Mouse (Mus musculus): ENCODE measurements at regions not wholly inside any gene's neighbourhood (a gene's known extent, or its start where the extent isn't known, plus 50 kb on each side); places are given as distances from the start of the nearest gene placed in this dataset.

DNA sequence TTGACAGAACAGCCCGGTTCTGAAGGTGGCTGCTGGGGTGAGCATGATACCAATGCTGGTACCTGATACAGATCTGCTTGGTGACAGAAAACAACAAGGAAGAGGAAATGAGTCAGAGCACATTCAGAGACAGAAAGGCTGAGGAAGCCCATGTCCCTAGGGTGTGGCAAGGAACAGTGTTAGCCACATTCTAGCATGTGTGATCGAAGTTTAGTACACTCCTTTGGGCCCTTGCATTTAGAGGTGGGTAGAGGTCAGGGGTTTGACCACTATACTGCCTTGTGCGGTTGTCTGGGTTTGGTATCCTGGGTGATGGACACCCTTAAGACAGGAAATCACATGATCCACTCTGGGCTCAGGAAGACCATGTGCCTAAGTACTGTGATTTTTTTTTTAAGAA lies 695.9 kb downstream of the Gm9195 start:
- Histone ChIP-seq H3K4me1 (replicated peaks) (peaks cover 7% of the 10 kb centered on the region; the same call in 1 of the 2 replicates), H3K9ac (no peak overlapping the region), H3K27me3 (no peaks in the 10 kb centered on the region), H3K4me3 (no peak overlapping the region), H3K36me3 (no peaks in the 10 kb centered on the region), H3K27ac (replicated peaks) (no peak overlapping the region), H3K9me3 (no peaks in the 10 kb centered on the region), H3K4me2 (no peak overlapping the region)
- WGBS: 86% methylated on average over 3 of the region's 3 CpGs
- no peak for ATAC-seq (ENCODE audit: low read depth)

DNA sequence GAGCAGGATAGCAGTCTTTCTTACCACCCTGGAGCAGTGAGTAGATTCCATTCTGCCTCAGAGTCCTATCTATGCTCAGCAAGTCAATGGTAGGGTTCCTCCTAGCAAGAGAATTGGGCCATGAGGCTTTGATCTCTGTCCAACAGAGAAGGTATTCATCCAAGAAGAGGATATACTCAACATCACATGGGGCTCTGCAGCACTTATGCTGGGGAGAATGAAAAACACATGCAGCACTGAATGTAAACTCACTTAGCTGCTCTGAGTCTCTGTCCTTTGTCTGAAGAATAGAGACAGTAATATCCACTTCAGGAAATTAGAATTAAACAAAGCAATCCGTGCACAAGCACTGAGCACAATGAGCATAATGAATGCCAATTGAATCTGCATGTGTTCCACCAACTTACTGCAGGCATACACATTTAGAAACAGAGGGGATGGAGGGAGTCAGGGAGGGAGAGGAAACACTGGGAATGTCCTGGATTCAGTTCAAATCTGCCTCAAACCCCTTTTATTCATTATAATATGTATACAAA lies 714.6 kb downstream of the Gm9195 start:
- ATAC-seq (ENCODE audit: low read depth): no peak

DNA sequence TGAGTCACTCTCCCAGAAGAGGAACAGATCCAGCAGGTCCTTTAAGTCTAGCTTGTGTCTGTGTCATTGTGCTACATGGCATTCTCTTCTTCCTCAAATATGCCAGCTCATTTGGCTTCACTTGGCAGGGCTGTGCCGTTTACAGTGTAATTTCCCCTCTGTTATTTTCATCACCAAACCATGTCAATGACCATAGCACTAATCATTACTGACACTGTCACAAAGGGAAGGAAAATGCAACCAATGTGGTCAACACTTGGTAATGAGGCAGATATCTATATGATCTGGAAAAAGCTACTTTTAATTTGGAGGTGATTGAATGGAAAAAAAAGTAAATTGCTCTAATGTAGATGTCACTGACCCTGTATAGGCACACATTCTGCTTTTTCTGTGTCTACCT lies 724.8 kb downstream of the Gm9195 start:
- Histone ChIP-seq H3K27ac (replicated peaks) (no peak overlapping the region), H3K4me2 (no peak overlapping the region), H3K4me1 (replicated peaks) (no peaks in the 10 kb centered on the region), H3K36me3 (no peaks in the 10 kb centered on the region), H3K9me3 (no peaks in the 10 kb centered on the region), H3K27me3 (no peaks in the 10 kb centered on the region), H3K9ac (no peak overlapping the region), H3K4me3 (no peak overlapping the region)
- WGBS: 84% methylated on average over 1 of the region's 1 CpGs
- no peak for ATAC-seq (ENCODE audit: low read depth)

More for the DNA sequence above, 714.6 kb downstream of the Gm9195 start:
- Histone ChIP-seq H3K27me3 (no peaks in the 10 kb centered on the region), H3K4me1 (replicated peaks) (no peaks in the 10 kb centered on the region), H3K36me3 (no peaks in the 10 kb centered on the region), H3K9me3 (no peaks in the 10 kb centered on the region), H3K9ac (no peak overlapping the region), H3K4me2 (no peak overlapping the region), H3K4me3 (no peak overlapping the region), H3K27ac (replicated peaks) (no peak overlapping the region)
- WGBS: 56% methylated on average over 1 of the region's 1 CpGs

DNA sequence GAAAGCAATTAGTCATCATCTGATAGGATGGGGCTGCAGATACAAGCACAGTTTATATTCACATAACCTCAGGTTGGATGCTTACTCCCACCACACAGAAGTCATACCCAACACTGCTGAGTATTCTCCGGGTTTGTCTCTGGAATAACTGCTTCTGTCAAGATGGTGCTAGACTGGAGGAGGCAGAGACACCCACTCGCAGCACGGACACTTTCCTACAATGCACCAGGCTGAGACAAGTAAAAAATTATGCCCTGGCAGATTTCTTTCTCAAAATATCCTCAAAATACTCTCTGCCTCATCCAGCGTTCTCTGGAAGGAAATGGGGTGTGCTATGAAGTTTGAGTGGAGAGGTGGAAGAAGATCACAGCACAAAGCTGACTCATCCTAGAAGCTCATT lies 763.1 kb downstream of the Gm9195 start:
- Histone ChIP-seq H3K4me3 (no peak overlapping the region), H3K36me3 (no peaks in the 10 kb centered on the region), H3K9ac (no peak overlapping the region), H3K4me1 (replicated peaks) (no peaks in the 10 kb centered on the region), H3K9me3 (no peaks in the 10 kb centered on the region), H3K27ac (replicated peaks) (no peak overlapping the region), H3K27me3 (no peaks in the 10 kb centered on the region), H3K4me2 (no peak overlapping the region)
- ATAC-seq (ENCODE audit: low read depth): no peak
- 94% methylated on average over 4 of the region's 4 CpGs for WGBS

DNA sequence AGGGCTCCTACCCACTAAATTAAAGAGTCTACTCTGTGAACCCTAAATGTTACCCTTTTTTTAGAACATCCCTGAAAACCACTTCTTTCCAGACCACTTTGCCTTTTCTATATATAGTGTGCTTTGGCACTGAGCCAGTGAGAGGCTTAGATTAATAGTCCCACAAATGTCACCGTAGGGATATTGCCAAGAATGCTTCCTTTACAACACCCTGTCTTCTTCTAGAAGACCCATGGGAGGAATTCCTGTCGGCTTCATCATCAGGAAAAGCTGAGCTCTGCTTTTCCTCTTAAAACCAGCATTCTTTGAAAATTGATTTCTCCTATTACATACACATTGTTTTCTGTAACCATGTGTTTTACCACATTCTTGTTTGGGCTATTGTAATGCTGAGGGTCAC lies 768.1 kb downstream of the Gm9195 start:
- ATAC-seq (ENCODE audit: low read depth): no peak
- H3K4me1 ChIP-seq (replicated peaks): no peaks in the 10 kb centered on the region
- no peak overlapping the region for H3K4me2 ChIP-seq
- no peaks in the 10 kb centered on the region for H3K27me3 ChIP-seq
- 46% methylated on average over 2 of the region's 2 CpGs for whole genome bisulfite sequencing
- no peak overlapping the region for H3K27ac ChIP-seq (replicated peaks)
- H3K36me3 ChIP-seq: no peaks in the 10 kb centered on the region
- H3K4me3 ChIP-seq: no peak overlapping the region
- no peaks in the 10 kb centered on the region for H3K9me3 ChIP-seq
- H3K9ac ChIP-seq: no peak overlapping the region

DNA sequence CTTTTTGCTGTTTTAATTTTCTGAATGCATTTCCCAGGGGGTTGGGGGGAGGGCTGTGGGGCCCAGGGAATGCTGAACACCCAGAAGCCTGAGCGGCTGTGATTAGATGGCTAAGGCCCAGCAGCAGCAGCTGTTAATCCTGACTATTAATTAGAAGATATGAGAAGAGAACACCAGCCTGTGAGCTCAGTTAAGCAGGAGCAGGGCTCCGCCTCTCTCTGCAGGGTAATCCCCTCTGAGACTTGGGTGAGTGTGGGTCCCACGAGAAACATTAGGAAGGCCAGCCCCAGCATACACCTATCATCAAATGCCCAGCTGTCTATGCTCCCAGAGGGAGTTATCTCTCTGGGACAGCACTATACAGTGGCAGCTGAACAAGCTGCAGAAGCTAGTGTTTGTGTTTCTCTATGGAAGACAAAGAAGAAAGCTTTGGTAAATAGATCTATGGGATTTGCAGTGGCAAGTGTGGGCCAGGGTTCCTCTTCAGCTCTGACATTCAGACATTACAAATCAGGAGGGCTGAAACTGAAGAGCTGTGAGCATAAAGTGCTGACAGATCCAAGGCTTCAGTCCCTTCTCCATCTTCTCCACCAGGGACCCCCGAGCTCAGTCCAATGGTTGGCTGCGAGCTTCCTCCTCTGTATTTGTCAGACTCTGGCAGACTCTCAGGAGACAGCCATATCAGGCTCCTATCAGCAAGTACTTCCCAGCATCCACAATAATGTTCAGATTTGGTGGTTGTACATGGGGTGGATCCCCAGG lies 781.9 kb downstream of the Gm9195 start:
- no peaks in the 10 kb centered on the region for H3K4me1 ChIP-seq (replicated peaks)
- no peaks in the 10 kb centered on the region for H3K36me3 ChIP-seq
- no peak overlapping the region for H3K27ac ChIP-seq (replicated peaks)
- H3K27me3 ChIP-seq: no peaks in the 10 kb centered on the region
- H3K4me3 ChIP-seq: no peak overlapping the region
- H3K9ac ChIP-seq: no peak overlapping the region
- 54% methylated on average over 5 of the region's 5 CpGs for WGBS
- ATAC-seq (ENCODE audit: low read depth): peak; percentile 40; the same call in 1 of the 2 replicates
- H3K9me3 ChIP-seq: no peaks in the 10 kb centered on the region
- H3K4me2 ChIP-seq: no peak overlapping the region

DNA sequence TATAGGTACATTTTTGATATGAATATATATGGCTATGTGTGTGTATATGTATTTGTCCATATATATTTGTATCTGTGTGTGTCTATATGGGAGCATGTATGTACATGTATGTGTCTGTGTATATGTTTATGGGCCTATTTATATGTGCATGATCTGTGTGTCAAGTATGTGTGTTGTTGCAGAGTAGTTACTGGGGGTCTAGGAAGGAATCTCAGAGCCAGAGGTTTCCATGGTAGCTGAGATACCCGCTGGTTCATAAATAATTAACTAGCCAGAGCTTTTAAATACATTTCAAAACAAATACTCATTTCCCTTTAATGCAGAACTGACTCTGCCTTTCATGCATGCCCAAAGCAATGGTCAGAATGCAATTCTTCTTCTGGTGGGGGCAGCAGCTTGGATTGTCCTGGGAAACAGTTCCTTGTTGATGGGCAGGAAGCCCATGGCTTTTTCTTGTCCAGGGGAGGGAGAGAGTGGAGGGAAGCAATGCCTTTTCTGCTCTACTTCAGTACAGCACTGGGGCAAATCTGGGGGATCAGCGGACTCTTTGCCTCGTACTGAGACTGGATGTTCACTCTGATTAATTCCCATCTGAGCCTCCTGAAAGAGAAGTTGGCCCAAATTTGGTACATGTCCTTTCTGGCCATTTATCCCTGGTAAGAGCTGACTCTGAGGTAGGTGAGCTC lies 798.7 kb downstream of the Gm9195 start:
- Histone ChIP-seq H3K27ac (replicated peaks) (no peak overlapping the region), H3K36me3 (no peaks in the 10 kb centered on the region)

DNA sequence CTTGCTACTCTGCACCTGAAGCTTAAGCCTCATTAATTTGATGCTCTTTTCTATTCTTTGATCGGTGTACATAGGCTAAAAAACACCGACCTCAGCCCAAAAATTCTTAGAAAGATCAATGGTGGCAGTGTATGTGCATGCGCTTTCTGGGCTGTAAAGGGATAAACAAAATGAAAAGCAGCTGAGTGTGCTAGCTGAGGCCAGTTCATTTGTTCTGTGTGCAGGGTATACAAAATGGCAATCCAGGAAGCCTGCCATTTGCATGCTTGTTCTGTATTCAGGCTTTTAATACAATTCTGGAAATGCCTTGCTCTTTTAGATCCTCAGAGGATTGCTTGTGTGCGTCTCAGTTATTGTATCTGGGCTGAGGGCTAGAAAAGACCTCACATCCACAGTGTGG lies 817.1 kb downstream of the Gm9195 start:
- H3K27ac ChIP-seq (replicated peaks): no peak overlapping the region
- H3K9me3 ChIP-seq: no peaks in the 10 kb centered on the region
- no peaks in the 10 kb centered on the region for H3K36me3 ChIP-seq
- no peak overlapping the region for H3K9ac ChIP-seq
- H3K4me2 ChIP-seq: no peak overlapping the region
- H3K4me3 ChIP-seq: no peak overlapping the region
- no peak for ATAC-seq (ENCODE audit: low read depth)
- 83% methylated on average over 4 of the region's 4 CpGs for WGBS
- no peaks in the 10 kb centered on the region; the same call in 1 of the 2 replicates for H3K4me1 ChIP-seq (replicated peaks)
- no peaks in the 10 kb centered on the region for H3K27me3 ChIP-seq

More for the DNA sequence above, 798.7 kb downstream of the Gm9195 start:
- no peaks in the 10 kb centered on the region for H3K9me3 ChIP-seq
- H3K27me3 ChIP-seq: no peaks in the 10 kb centered on the region
- WGBS: 70% methylated on average over 3 of the region's 3 CpGs
- H3K4me2 ChIP-seq: no peak overlapping the region
- H3K4me1 ChIP-seq (replicated peaks): peaks cover 8% of the 10 kb centered on the region
- H3K9ac ChIP-seq: no peak overlapping the region
- no peak overlapping the region for H3K4me3 ChIP-seq
- ATAC-seq (ENCODE audit: low read depth): no peak

DNA sequence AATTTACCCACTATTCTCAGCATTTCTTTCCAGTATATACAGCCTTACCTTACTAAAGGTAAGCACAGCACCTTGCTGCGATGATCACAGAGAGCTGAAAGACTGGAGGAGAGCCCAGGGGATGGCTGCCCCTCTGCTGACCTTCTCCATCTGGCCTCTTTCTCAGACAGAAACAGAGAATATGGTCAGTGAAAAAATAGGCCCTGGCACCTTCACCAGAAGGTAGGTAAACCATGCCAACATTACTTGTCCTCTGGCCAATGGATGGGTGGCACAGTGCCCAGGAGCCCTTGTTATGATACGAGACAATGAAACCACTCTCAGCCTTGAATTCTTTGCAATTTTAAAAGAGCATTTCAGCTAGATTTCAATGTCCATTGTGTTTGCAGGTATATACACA lies 817.8 kb downstream of the Gm9195 start:
- no peaks in the 10 kb centered on the region for H3K27me3 ChIP-seq
- H3K27ac ChIP-seq (replicated peaks): no peak overlapping the region
- H3K9ac ChIP-seq: no peak overlapping the region
- no peak overlapping the region for H3K4me3 ChIP-seq
- 83% methylated on average over 2 of the region's 2 CpGs for WGBS
- no peak overlapping the region for H3K4me2 ChIP-seq
- no peaks in the 10 kb centered on the region for H3K9me3 ChIP-seq
- H3K36me3 ChIP-seq: no peaks in the 10 kb centered on the region
- ATAC-seq (ENCODE audit: low read depth): no peak
- H3K4me1 ChIP-seq (replicated peaks): no peaks in the 10 kb centered on the region; the same call in 1 of the 2 replicates

DNA sequence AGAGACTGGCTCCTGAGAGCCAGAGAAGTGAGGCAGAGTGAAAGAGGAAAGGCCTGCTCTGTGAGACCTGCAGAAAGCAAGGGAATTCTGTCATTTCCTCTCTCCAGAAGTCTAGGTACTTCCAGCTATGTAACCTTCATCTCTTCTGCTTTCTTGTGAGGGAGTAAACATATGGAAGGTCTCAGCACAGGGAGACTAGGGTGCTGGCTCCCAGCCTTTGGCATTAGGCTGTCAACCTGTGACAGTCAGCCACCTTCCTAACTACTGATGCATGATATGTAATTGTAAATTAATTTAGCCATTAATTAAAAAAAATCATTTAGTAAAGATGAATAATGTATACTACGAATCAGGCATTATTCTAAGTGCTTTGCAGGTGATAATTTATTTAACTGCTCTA lies 819.2 kb downstream of the Gm9195 start:
- Histone ChIP-seq H3K27ac (replicated peaks) (no peak overlapping the region), H3K27me3 (no peaks in the 10 kb centered on the region)
- 69% methylated on average over 1 of the region's 1 CpGs for WGBS

DNA sequence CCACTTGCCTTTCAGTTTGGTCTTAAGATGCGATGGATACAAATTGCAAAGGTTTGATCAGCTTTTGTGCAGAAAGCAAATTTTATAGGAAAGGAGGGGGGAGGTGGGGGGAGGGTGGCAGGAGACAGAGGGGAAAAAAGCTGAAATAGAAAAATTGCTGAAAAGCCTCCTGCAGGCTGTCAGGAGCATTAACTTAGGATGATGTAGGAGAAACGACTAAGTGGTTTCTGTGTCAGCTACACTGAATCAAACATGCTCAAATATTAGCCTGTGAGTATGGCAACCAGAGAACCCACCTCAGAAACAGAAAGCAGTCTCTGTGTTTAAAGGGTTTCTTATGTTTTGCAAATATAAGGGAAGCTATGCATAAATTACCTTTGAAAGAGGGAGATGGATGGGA lies 819.6 kb downstream of the Gm9195 start:
- Histone ChIP-seq H3K4me1 (replicated peaks) (no peaks in the 10 kb centered on the region; the same call in 1 of the 2 replicates), H3K4me2 (no peak overlapping the region), H3K36me3 (no peaks in the 10 kb centered on the region), H3K4me3 (no peak overlapping the region), H3K27ac (replicated peaks) (no peak overlapping the region), H3K9ac (no peak overlapping the region), H3K9me3 (no peaks in the 10 kb centered on the region), H3K27me3 (no peaks in the 10 kb centered on the region)
- no peak for ATAC-seq (ENCODE audit: low read depth)
- 56% methylated on average over 2 of the region's 2 CpGs for WGBS

More for the DNA sequence above, 819.2 kb downstream of the Gm9195 start:
- Histone ChIP-seq H3K4me1 (replicated peaks) (no peaks in the 10 kb centered on the region; the same call in 1 of the 2 replicates), H3K9ac (no peak overlapping the region), H3K4me2 (no peak overlapping the region), H3K36me3 (no peaks in the 10 kb centered on the region), H3K9me3 (no peaks in the 10 kb centered on the region), H3K4me3 (no peak overlapping the region)
- no peak for ATAC-seq (ENCODE audit: low read depth)

DNA sequence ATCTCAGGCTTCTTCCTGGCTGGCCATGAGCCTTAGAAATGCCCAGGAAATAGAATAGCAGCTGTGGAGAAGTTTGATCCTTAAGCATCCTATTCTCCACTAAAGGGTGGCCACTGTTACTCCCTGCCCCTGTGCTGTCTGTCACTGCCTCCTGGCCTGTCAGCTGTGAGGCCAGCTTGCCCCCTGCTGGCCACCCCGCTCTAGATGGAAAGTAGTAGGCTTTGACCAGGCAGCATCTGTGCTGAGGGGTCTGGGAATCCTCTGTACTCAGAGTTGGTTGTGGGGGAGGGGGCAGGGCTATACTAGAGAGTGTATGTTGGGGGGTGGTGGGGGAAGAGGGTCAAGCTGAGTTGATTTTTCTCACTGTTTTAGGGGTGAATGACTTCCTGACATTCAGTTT lies 821.2 kb downstream of the Gm9195 start:
- H3K36me3 ChIP-seq: no peaks in the 10 kb centered on the region
- no peaks in the 10 kb centered on the region for H3K9me3 ChIP-seq
- peak; percentile 72 for ATAC-seq (ENCODE audit: low read depth)
- no peak overlapping the region for H3K27ac ChIP-seq (replicated peaks)
- no peaks in the 10 kb centered on the region for H3K27me3 ChIP-seq
- no peak overlapping the region for H3K9ac ChIP-seq
- H3K4me3 ChIP-seq: no peak overlapping the region
- H3K4me1 ChIP-seq (replicated peaks): no peaks in the 10 kb centered on the region; the same call in 1 of the 2 replicates
- 5% methylated on average over 1 of the region's 1 CpGs for WGBS
- H3K4me2 ChIP-seq: no peak overlapping the region

Measured in neural tube, embryonic 13.5 days (tissue).